Mouse (Mus musculus) thymus, adult 2 months (tissue): ENCODE measurements at regions not wholly inside any gene's neighbourhood (a gene's known extent, or its start where the extent isn't known, plus 50 kb on each side); places are given as distances from the start of the nearest gene placed in this dataset.

Source experiments
- CTCF ChIP-seq: fragments of 200-500 bp; IDR thresholded peaks from 2 replicates; pipeline ENCODE4 v1.5.1; 2012; ENCODE audit warnings: mild to moderate bottlenecking, control low read depth, low read length, moderate library complexity, borderline replicate concordance; ENCODE audit not compliant: control insufficient read depth, poor library complexity, insufficient read depth; ENCODE audit errors: extremely low read depth
- POLR2A ChIP-seq: fragments of 200-500 bp; IDR thresholded peaks from 2 replicates; pipeline ENCODE4 v1.6.1; 2012; ENCODE audit warnings: mild to moderate bottlenecking, low read length, control low read depth, moderate library complexity; ENCODE audit not compliant: control insufficient read depth, poor library complexity, insufficient read depth; ENCODE audit errors: extremely low read depth

DNA sequence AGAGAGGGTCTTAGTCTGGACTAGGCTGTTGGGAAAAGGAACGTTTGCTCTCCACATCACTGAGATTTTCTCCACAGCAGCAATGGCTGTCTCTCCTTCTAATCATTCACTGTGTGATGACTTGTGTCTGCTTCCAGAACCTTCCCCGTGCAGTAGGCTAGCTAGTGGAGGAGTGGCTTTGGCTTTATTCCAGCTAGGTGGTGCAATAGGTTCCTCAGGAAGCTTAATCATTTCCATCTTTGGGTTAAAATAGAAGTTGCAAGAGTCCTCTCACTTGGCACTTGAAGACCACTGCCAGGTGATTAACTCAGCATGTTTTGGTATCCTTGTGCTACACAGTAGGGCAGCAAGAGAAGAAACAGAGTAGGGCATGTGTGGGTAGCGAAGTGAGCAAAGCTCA, 314.2 kb upstream of the Cdh4 start:
- no peak for TF ChIP-seq POLR2A
- TF ChIP-seq CTCF: no peak
